Mouse (Mus musculus): Measurements from ENCODE around the gene Gm3435.
"Not testable (repeated sequence)": the region's sequence is repeated elsewhere in the genome, so short reads cannot be mapped to it uniquely, and the experiment has no call there.

Gm3435 gene

GRCm38 (mm10) chr17:15009706-15010413 is at the start of gene Gm3435:
Gm3435 (plus strand) TSS chr17:15010176.
- DNase-seq: not testable (repeated sequence)

DNA sequence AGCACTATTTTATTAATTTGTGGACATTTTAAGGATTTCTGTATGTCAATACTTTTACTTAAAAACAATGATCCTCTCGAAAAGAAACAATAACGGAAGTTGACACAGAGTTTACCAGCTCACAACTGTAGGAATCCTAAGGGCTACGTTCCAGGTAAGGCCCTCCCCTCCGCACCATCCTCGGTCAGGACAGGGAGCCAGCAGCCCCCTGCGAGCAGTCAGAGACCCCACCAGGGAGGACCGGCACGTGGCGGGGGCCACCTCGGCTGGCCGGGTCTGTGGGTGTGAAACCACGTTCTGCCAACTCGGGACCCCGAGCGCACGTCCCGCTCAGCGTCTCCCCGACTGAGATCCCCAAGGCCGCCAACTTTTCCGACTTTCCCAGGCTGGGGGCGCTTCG is 49.5 kb upstream of the Gm3435 start:
- peak; percentile 26 to 27 for DNase-seq

DNA sequence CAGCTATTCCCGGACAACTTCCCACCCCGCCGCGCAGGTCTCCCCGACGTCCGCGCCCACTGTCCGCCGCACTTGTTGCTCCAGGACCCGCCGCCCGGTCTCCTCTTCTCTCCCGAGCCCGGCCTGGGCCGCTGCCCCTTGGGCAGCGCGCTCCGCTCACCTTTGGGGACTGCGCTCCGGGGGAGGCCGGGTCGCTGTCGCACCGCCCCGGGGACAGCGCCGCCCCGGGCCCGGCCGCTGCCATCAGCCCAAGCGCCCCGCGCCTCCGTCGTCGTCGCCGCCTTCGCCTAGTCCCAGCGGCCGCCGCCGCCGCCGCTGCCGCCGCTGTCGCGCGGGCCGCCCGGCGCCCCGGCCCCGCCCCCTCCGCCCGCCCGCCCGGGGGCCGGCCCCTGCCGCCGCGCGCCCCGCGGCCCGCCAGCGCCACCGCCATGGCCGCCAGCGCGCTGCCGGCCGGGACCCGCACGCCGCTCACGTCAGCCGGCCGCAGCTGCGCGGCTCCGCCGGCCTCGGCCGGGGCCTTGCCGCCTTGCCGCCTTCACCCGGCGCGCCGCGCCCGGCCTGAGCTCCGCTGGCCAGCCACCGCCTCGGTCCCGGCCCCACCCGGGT is 48.9 kb upstream of the Gm3435 start, which contains the start of gene Phf10:
Gene Phf10, minus strand, starts transcription at position 323 of the 606 bp plus-strand sequence.
- DNase-seq: peak; percentile 37 to 40

GRCm38 (mm10) chr17:14961557-14962154 is 48.3 kb upstream of the Gm3435 start:
- DNase-seq: not testable (repeated sequence)

DNA sequence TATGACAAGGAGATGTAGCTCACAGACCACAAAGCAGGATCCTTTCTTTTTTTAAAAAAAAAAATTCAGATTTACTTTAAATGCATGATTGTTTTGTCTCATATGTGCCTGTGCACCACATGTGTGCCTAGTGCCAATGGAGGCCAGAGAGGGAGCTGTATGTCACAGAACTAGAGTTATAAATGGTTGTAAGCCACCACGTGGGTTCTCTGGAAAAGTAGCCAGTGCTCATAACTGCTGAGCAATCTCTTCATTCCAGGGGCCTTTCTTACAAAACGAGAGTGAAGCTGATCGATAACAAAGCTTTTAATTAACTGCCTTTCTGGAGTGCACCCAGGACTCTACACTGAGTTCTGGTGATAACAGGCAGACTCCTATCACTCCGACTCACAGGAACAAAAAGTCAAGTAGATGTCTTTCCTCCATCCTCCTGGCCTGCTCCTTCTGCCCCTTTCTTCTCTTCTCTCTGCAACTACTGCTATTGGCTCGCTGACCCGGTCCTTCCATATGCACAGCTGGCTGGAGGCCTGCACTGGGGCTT is 41.5 kb upstream of the Gm3435 start:
- not testable (repeated sequence) for DNase-seq

GRCm38 (mm10) chr17:14977718-14978361 is 32.1 kb upstream of the Gm3435 start:
- not testable (repeated sequence) for DNase-seq

GRCm38 (mm10) chr17:14978362-14979038 is 31.5 kb upstream of the Gm3435 start, which contains the start of the genes 9030025P20Rik and Gm3417:
9030025P20Rik (plus strand) TSS chr17:14978468.
Gm3417 (minus strand) TSS chr17:14978790.
- DNase-seq: not testable (repeated sequence)

DNA sequence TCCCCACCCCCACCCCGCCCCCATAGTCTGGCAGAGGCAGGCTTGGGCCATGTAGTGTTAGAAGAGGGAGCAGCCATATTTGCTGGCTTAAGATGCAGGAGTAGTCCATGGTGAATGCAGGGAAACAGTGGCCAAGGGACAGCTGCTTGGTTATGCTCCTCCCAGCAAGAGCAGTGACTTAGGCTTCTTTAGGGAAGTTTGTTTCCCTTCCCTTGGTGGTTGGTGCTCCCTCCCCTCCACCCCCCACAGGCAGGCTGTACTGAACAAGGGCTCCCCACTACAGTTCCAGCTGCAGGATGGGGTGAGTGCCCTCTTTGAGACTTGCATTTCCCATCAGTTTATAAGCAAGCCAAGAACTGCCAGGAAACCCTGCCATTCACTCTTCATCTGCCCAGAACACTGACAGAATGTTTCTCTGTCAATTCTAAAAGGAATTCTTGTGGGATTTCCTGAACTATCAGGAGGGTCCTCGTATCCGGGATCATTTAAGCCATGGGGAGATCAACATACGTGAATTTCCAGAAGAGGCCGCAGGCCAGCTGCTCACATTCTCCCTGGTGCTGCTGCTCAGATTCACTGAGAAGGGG is 19.8 kb upstream of the Gm3435 start:
- DNase-seq: not testable (repeated sequence)

GRCm38 (mm10) chr17:14992522-14993138 is 17.3 kb upstream of the Gm3435 start:
- not testable (repeated sequence) for DNase-seq

DNA sequence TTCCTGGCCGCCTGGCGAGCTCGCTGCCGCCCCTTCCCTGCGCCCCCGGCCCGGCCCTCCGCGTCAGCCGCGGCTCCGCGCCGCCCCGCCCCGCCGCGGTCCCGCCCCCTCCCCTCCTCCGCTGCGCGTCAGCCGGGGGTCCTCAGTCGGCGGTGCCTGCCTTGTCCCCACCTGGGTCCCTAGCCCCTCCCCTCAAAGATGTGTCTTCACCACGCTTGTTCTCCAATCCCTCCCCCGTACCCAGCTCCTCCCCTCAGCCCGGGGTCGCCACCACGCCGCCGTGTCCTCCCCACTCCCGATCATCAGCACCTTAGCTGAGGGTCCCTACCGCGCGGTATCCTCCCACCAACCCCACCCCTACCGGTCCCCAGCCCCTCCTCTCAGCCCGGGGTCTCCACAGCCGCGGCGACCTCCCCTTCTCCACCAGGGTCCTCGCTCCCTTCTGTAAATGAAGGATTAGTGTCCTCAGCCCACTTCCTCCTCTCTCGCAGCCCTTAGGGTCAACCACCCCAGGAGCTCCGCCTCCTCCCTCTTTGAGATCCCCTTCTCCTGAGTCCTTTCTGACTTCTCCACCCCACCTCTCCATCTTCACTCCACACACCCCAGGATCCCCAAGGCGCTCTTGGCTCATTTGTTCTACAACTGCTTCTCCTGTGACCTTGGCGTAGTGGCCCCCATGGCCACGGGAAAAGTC is 16.7 kb upstream of the Gm3435 start:
- DNase-seq: not testable (repeated sequence)

- not testable (repeated sequence) for DNase-seq
Observed at GRCm38 (mm10) chr17:14994140-14994539, 15.8 kb upstream of the Gm3435 start.

- DNase-seq: not testable (repeated sequence)
Observed at GRCm38 (mm10) chr17:15000047-15000446, 9.9 kb upstream of the Gm3435 start.

- not testable (repeated sequence) for DNase-seq
Observed at GRCm38 (mm10) chr17:15009088-15009487, 888 bp upstream of the Gm3435 start.

DNA sequence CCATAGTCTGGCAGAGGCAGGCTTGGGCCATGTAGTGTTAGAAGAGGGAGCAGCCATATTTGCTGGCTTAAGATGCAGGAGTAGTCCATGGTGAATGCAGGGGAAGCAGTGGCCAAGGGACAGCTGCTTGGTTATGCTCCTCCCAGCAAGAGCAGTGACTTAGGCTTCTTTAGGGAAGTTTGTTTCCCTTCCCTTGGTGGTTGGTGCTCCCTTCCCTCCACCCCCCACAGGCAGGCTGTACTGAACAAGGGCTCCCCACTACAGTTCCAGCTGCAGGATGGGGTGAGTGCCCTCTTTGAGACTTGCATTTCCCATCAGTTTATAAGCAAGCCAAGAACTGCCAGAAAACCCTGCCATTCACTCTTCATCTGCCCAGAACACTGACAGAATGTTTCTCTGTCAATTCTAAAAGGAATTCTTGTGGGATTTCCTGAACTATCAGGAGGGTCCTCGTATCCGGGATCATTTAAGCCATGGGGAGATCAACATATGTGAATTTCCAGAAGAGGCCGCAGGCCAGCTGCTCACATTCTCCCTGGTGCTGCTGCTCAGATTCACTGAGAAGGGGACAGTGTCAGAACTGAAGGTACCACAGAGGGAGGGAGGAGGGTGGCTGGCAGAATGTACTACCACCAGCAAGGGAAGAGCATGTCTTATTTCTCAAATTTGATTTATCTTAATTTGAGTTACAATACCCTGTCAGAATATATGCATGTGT is 11.7 kb downstream of the Gm3435 start:
- peak; percentile 4 to 26 for DNase-seq

GRCm38 (mm10) chr17:15023878-15024492 is 14.0 kb downstream of the Gm3435 start:
- not testable (repeated sequence) for DNase-seq

DNA sequence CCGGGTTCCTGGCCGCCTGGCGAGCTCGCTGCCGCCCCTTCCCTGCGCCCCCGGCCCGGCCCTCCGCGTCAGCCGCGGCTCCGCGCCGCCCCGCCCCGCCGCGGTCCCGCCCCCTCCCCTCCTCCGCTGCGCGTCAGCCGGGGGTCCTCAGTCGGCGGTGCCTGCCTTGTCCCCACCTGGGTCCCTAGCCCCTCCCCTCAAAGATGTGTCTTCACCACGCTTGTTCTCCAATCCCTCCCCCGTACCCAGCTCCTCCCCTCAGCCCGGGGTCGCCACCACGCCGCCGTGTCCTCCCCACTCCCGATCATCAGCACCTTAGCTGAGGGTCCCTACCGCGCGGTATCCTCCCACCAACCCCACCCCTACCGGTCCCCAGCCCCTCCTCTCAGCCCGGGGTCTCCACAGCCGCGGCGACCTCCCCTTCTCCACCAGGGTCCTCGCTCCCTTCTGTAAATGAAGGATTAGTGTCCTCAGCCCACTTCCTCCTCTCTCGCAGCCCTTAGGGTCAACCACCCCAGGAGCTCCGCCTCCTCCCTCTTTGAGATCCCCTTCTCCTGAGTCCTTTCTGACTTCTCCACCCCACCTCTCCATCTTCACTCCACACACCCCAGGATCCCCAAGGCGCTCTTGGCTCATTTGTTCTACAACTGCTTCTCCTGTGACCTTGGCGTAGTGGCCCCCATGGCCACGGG is 14.7 kb downstream of the Gm3435 start:
- DNase-seq: not testable (repeated sequence)

GRCm38 (mm10) chr17:15025513-15025912 is 15.5 kb downstream of the Gm3435 start:
- DNase-seq: not testable (repeated sequence)

DNA sequence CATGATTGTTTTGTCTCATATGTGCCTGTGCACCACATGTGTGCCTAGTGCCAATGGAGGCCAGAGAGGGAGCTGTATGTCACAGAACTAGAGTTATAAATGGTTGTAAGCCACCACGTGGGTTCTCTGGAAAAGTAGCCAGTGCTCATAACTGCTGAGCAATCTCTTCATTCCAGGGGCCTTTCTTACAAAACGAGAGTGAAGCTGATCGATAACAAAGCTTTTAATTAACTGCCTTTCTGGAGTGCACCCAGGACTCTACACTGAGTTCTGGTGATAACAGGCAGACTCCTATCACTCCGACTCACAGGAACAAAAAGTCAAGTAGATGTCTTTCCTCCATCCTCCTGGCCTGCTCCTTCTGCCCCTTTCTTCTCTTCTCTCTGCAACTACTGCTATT is 21.4 kb downstream of the Gm3435 start:
- not testable (repeated sequence) for DNase-seq

DNA sequence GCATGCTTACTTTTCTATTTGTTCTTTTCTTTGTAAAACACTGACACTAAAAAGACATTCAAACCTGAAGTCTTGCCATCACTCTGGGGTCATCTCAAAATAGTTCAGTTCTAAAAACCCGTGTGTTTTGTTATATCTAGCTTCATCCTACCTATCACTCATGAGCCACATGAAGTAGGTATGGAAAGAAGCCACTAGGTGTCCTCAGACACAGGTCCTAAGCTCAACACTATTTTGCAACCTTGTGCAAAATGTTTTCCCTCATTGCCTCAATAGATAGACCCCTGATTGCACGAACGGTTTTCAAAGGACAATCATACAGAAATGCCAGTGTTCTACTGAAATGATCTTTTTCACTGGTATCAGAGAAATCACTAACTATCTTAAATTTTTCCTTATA is 30.5 kb downstream of the Gm3435 start:
- DNase-seq: not testable (repeated sequence)

Data from cerebellum, postnatal 14 days (tissue).